ENCODE assay signal across 22 mouse cellular contexts in the genomic region with DNA sequence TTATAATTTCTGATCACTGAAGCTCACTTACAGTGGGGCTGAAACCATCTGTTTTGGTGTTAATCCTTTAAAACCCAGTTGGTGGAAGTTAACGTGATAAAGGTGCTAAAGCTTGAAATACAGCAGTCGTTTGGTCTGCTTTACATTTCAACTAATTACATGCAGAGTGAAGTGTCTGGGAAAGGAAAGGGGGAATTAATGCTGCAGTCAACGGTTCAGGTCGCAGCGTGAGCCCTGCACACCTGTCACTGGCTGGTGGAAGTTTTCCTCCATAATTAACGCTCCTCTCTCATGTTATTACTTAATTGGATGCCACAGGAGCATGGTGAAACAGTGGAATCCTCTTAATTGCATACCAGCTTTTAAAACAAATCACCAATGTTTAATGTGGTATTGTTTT. TPM values are rescaled to one million over a fixed set of nuclear protein-coding genes. Genes with fewer than 3 reads are reported as not detected.
DNase-seq lines count a peak whose midpoint lies in the region; ATAC-seq lines count a peak whose summit lies in the region.
"Had no signal": no experiment of that assay in that cellular context is flagged by ENCODE, and none has a peak within 500 bp of the region (broad histone marks: within the 10 kb centered on the region; RNA-seq: fewer than 3 reads in every experiment).

No protein-coding gene starts in this region.

- peak; percentile 27 for DNase-seq in limb, embryonic 11.5 days (ENCODE audit: low spot score)
- DNase-seq in limb, embryonic 10.5 days (ENCODE audit: low spot score), result no peak
- peak; percentile 46 for DNase-seq in MN1 (ENCODE audit: low spot score)
- peak; percentile 83 for DNase-seq in forebrain, embryonic 14.5 days (ENCODE audit: low spot score)
- DNase-seq in ovary, postnatal 14 days (ENCODE audit: low spot score), result no peak
- no peak for DNase-seq in adrenal gland, adult 2 months
- no peak for DNase-seq in gastrocnemius, postnatal 4 days (ENCODE audit: low spot score in 2 of 2)
- DNase-seq: adrenal gland, postnatal 25 days; B cell, adult 2 months; cerebellum, adult 11-12 months; cerebellum, postnatal 14 days; gastrocnemius, adult 2 months; kidney, adult 11 months; layer of hippocampus, adult 9-11 months; liver; lung, postnatal 4 days; thymus, adult 2 months had no signal

- no peak overlapping the region for H3K9ac ChIP-seq in limb, embryonic 11.5 days (ENCODE audit: low read length)
- no peak overlapping the region for H3K9ac ChIP-seq in forebrain, embryonic 14.5 days (ENCODE audit: low read length)
- H3K9ac ChIP-seq: heart, embryonic 15.5 days; hindbrain, embryonic 15.5 days; kidney, embryonic 15.5 days; midbrain, embryonic 15.5 days; neural tube, embryonic 13.5 days had no signal

- H3K36me3 ChIP-seq in limb, embryonic 11.5 days (ENCODE audit: control insufficient read depth, insufficient read depth, low read length), result no peaks in the 10 kb centered on the region
- 0 out of 2 replicates have a peak, but pooled peaks cover 15% of the 10 kb centered on the region for H3K36me3 ChIP-seq in limb, embryonic 10.5 days
- H3K36me3 ChIP-seq in forebrain, embryonic 14.5 days (ENCODE audit: control insufficient read depth, insufficient read depth, low read length), result no peaks in the 10 kb centered on the region
- H3K36me3 ChIP-seq: heart, embryonic 15.5 days; hindbrain, embryonic 15.5 days; kidney, embryonic 15.5 days; midbrain, embryonic 15.5 days; neural tube, embryonic 13.5 days had no signal

- H3K4me2 ChIP-seq in limb, embryonic 11.5 days (ENCODE audit: low read depth, severe bottlenecking), result no peak overlapping the region
- H3K4me2 ChIP-seq in forebrain, embryonic 14.5 days (ENCODE audit: low read length), result no peak overlapping the region
- H3K4me2 ChIP-seq: hindbrain, embryonic 15.5 days; kidney, embryonic 15.5 days; midbrain, embryonic 15.5 days; neural tube, embryonic 13.5 days had no signal

- peaks cover 12% of the 10 kb centered on the region for H3K4me1 ChIP-seq in limb, embryonic 11.5 days (ENCODE audit: control insufficient read depth, insufficient read depth, low read length)
- peaks cover 35% of the 10 kb centered on the region for H3K4me1 ChIP-seq in limb, embryonic 10.5 days
- peaks cover 17% of the 10 kb centered on the region for H3K4me1 ChIP-seq in forebrain, embryonic 14.5 days (ENCODE audit: control insufficient read depth, insufficient read depth, low read length)

- H3K9me3 ChIP-seq in limb, embryonic 11.5 days (ENCODE audit: control insufficient read depth, low read length), result no peaks in the 10 kb centered on the region
- no peaks in the 10 kb centered on the region for H3K9me3 ChIP-seq in limb, embryonic 10.5 days (replicated peaks)
- no peaks in the 10 kb centered on the region for H3K9me3 ChIP-seq in forebrain, embryonic 14.5 days (replicated peaks; ENCODE audit: control insufficient read depth, low read length)
- H3K9me3 ChIP-seq: heart, embryonic 15.5 days; hindbrain, embryonic 15.5 days; kidney, embryonic 15.5 days; midbrain, embryonic 15.5 days; neural tube, embryonic 13.5 days had no signal

- no peaks in the 10 kb centered on the region for H3K27me3 ChIP-seq in limb, embryonic 11.5 days (ENCODE audit: control insufficient read depth, insufficient read depth, low read length)
- H3K27me3 ChIP-seq in limb, embryonic 10.5 days (ENCODE audit: low read depth, poor library complexity, severe bottlenecking), result no peaks in the 10 kb centered on the region
- no peaks in the 10 kb centered on the region for H3K27me3 ChIP-seq in forebrain, embryonic 14.5 days (replicated peaks; ENCODE audit: control insufficient read depth, insufficient read depth, low read length)
- H3K27me3 ChIP-seq: heart, embryonic 15.5 days; hindbrain, embryonic 15.5 days; kidney, embryonic 15.5 days; midbrain, embryonic 15.5 days; neural tube, embryonic 13.5 days had no signal

- H3K4me3 ChIP-seq in limb, embryonic 11.5 days (ENCODE audit: low read depth, low read length), result no peak overlapping the region
- H3K4me3 ChIP-seq in limb, embryonic 10.5 days, result no peak overlapping the region
- no peak overlapping the region for H3K4me3 ChIP-seq in forebrain, embryonic 14.5 days (ENCODE audit: low read depth, low read length)
- H3K4me3 ChIP-seq: gastrocnemius, adult 2 months; heart, embryonic 15.5 days; hindbrain, embryonic 15.5 days; kidney, embryonic 15.5 days; midbrain, embryonic 15.5 days; neural tube, embryonic 13.5 days had no signal

- no peak for ATAC-seq in limb, embryonic 11.5 days (ENCODE audit: insufficient number of reproducible peaks, low FRiP score, low TSS enrichment, low read depth)
- ATAC-seq in forebrain, embryonic 14.5 days, result peak; percentile 88
- ATAC-seq: midbrain, embryonic 15.5 days had no signal

- WGBS in limb, embryonic 11.5 days, result 5% methylated on average over 6 of the region's 6 CpGs
- WGBS in limb, embryonic 10.5 days, result 11% methylated on average over 6 of the region's 6 CpGs
- 11% methylated on average over 6 of the region's 6 CpGs for WGBS in forebrain, embryonic 14.5 days

- H3K27ac ChIP-seq in limb, embryonic 11.5 days (replicated peaks; ENCODE audit: low read depth, low read length), result no peak overlapping the region
- no peak overlapping the region for H3K27ac ChIP-seq in limb, embryonic 10.5 days
- peak overlapping the region; percentile 44; the same call in 1 of the 2 replicates for H3K27ac ChIP-seq in forebrain, embryonic 14.5 days (ENCODE audit: low read depth, low read length)
- H3K27ac ChIP-seq: kidney, embryonic 15.5 days; midbrain, embryonic 15.5 days; neural tube, embryonic 13.5 days had no signal

RNA-seq across cellular contexts. Expression of a gene that starts 27.8 kb away (rescaled TPM):
- polyA plus RNA-seq in limb, embryonic 11.5 days (2014; fragmentation: Nextera tagmentation; extraction: Ambion mirVana), result 46.2 and 49.7 TPM in 2 replicates
- polyA plus RNA-seq in limb, embryonic 10.5 days (2016; fragmentation: Nextera tagmentation; extraction: Ambion mirVana), result 29.6 and 39.6 TPM in 2 replicates
- polyA plus RNA-seq in forebrain, embryonic 14.5 days (2014; fragmentation: Nextera tagmentation; extraction: Ambion mirVana), result 86.6 and 103 TPM in 2 replicates
- total RNA-seq in adrenal gland, adult 2 months (2021), result 10 to 100 TPM; 52.4 to 81.2 TPM
- 104 and 123 TPM in 2 replicates for polyA plus RNA-seq in adrenal gland, adult 2 months (2012; rRNA removed)
- total RNA-seq in gastrocnemius, postnatal 4 days (2021), result 10 to 100 TPM; 65.7 to 67.8 TPM

Comparison
In these comparisons a context has a peak if more than half of its experiments do, and no peak if none do; other contexts are left out.
1. DNase-seq: peak in limb, embryonic 11.5 days (single experiment), MN1 (single experiment) and forebrain, embryonic 14.5 days (single experiment); none in limb, embryonic 10.5 days (single experiment), ovary, postnatal 14 days (single experiment), adrenal gland, adult 2 months (single experiment) and gastrocnemius, postnatal 4 days (0 of 2).